Mouse (Mus musculus): ENCODE measurements around the gene Rplp0. TPM values are rescaled to one million over a fixed set of nuclear protein-coding genes. Genes with fewer than 3 reads are reported as not detected.

Gene Rplp0
- polyA plus RNA-seq, 1 experiment = 478 TPM

- Histone ChIP-seq H3K27ac (ENCODE audit: insufficient read depth, low read length) (no peak overlapping the region), H3K4me1 (ENCODE audit: control insufficient read depth, insufficient read depth, low read length) (peaks cover 62% of the 10 kb centered on the region), H3K27me3 (ENCODE audit: control insufficient read depth, insufficient read depth, low read length) (no peaks in the 10 kb centered on the region), H3K4me3 (replicated peaks; ENCODE audit: insufficient read depth, low read depth, low read length) (no peak overlapping the region)
- peak; percentile 89 to 95 for DNase-seq
- 1% methylated on average over 12 of the region's 12 CpGs for WGBS
- TF ChIP-seq CTCF (IDR thresholded peaks at IDR 0.05; ENCODE audit: borderline replicate concordance, insufficient read depth, low read depth, low read length) (peak; percentile 95), POLR2A (IDR thresholded peaks at IDR 0.05; ENCODE audit: borderline replicate concordance, insufficient read depth, low read length) (no peak)
These were observed 20.6 kb upstream of the Rplp0 start for GRCm38 (mm10) chr5:115538693-115539043.

- H3K4me1 ChIP-seq (ENCODE audit: control insufficient read depth, insufficient read depth, low read length) = peaks cover 74% of the 10 kb centered on the region
- TF ChIP-seq CTCF (IDR thresholded peaks at IDR 0.05; ENCODE audit: borderline replicate concordance, insufficient read depth, low read depth, low read length) = no peak
- no peak for TF ChIP-seq POLR2A (IDR thresholded peaks at IDR 0.05; ENCODE audit: borderline replicate concordance, insufficient read depth, low read length)
- H3K27ac ChIP-seq (ENCODE audit: insufficient read depth, low read length) = peak overlapping the region; percentile 54
- H3K4me3 ChIP-seq (replicated peaks; ENCODE audit: insufficient read depth, low read depth, low read length) = no peak overlapping the region
- no peak for DNase-seq
- H3K27me3 ChIP-seq (ENCODE audit: control insufficient read depth, insufficient read depth, low read length) = no peaks in the 10 kb centered on the region
- WGBS = 40% methylated on average over 19 of the region's 19 CpGs
These were observed 16.5 kb upstream of the Rplp0 start for GRCm38 (mm10) chr5:115542635-115543384.

GRCm38 (mm10) chr5:115543509-115544253 is 15.6 kb upstream of the Rplp0 start:
- DNase-seq = peak; percentile 87 to 92
- H3K27me3 ChIP-seq (ENCODE audit: control insufficient read depth, insufficient read depth, low read length) = no peaks in the 10 kb centered on the region
- H3K4me3 ChIP-seq (replicated peaks; ENCODE audit: insufficient read depth, low read depth, low read length) = peak overlapping the region; percentile 40
- H3K4me1 ChIP-seq (ENCODE audit: control insufficient read depth, insufficient read depth, low read length) = peaks cover 75% of the 10 kb centered on the region
- H3K27ac ChIP-seq (ENCODE audit: insufficient read depth, low read length) = peak overlapping the region; percentile 54
- 6% methylated on average over 17 of the region's 17 CpGs for WGBS
- TF ChIP-seq POLR2A (IDR thresholded peaks at IDR 0.05; ENCODE audit: borderline replicate concordance, insufficient read depth, low read length) (no peak), CTCF (IDR thresholded peaks at IDR 0.05; ENCODE audit: borderline replicate concordance, insufficient read depth, low read depth, low read length) (no peak)

- Histone ChIP-seq H3K27me3 (ENCODE audit: control insufficient read depth, insufficient read depth, low read length) (no peaks in the 10 kb centered on the region), H3K4me1 (ENCODE audit: control insufficient read depth, insufficient read depth, low read length) (peaks cover 80% of the 10 kb centered on the region), H3K27ac (ENCODE audit: insufficient read depth, low read length) (peak overlapping the region; percentile 54), H3K4me3 (replicated peaks; ENCODE audit: insufficient read depth, low read depth, low read length) (peak overlapping the region; percentile 40)
- DNase-seq = peak; percentile 45 to 55
- no peak for TF ChIP-seq POLR2A (IDR thresholded peaks at IDR 0.05; ENCODE audit: borderline replicate concordance, insufficient read depth, low read length)
- no peak for TF ChIP-seq CTCF (IDR thresholded peaks at IDR 0.05; ENCODE audit: borderline replicate concordance, insufficient read depth, low read depth, low read length)
- WGBS = 21% methylated on average over 18 of the region's 18 CpGs
These were observed 14.5 kb upstream of the Rplp0 start for GRCm38 (mm10) chr5:115544655-115545185.

- peak in 1 of 2 experiments; percentile 47 for DNase-seq
- WGBS = 67% methylated on average over 14 of the region's 14 CpGs
- Histone ChIP-seq H3K4me1 (ENCODE audit: control insufficient read depth, insufficient read depth, low read length) (peaks cover 81% of the 10 kb centered on the region), H3K27ac (ENCODE audit: insufficient read depth, low read length) (0 out of 2 replicates have a peak overlapping the region, but pooled peaks have one; percentile 15), H3K4me3 (replicated peaks; ENCODE audit: insufficient read depth, low read depth, low read length) (no peak overlapping the region), H3K27me3 (ENCODE audit: control insufficient read depth, insufficient read depth, low read length) (no peaks in the 10 kb centered on the region)
- no peak for TF ChIP-seq POLR2A (IDR thresholded peaks at IDR 0.05; ENCODE audit: borderline replicate concordance, insufficient read depth, low read length)
- TF ChIP-seq CTCF (IDR thresholded peaks at IDR 0.05; ENCODE audit: borderline replicate concordance, insufficient read depth, low read depth, low read length) = no peak
These were observed 13.6 kb upstream of the Rplp0 start for GRCm38 (mm10) chr5:115545636-115546035.

GRCm38 (mm10) chr5:115546536-115546935 is 12.7 kb upstream of the Rplp0 start:
- Histone ChIP-seq H3K27ac (ENCODE audit: insufficient read depth, low read length) (peak overlapping the region; percentile 57), H3K4me1 (ENCODE audit: control insufficient read depth, insufficient read depth, low read length) (peaks cover 79% of the 10 kb centered on the region), H3K27me3 (ENCODE audit: control insufficient read depth, insufficient read depth, low read length) (no peaks in the 10 kb centered on the region), H3K4me3 (replicated peaks; ENCODE audit: insufficient read depth, low read depth, low read length) (no peak overlapping the region)
- TF ChIP-seq CTCF (IDR thresholded peaks at IDR 0.05; ENCODE audit: borderline replicate concordance, insufficient read depth, low read depth, low read length) (no peak), POLR2A (IDR thresholded peaks at IDR 0.05; ENCODE audit: borderline replicate concordance, insufficient read depth, low read length) (no peak)
- peak; percentile 69 to 75 for DNase-seq
- WGBS = 18% methylated on average over 11 of the region's 11 CpGs

- H3K27me3 ChIP-seq (ENCODE audit: control insufficient read depth, insufficient read depth, low read length) = no peaks in the 10 kb centered on the region
- 13% methylated on average over 6 of the region's 6 CpGs for WGBS
- no peak for TF ChIP-seq CTCF (IDR thresholded peaks at IDR 0.05; ENCODE audit: borderline replicate concordance, insufficient read depth, low read depth, low read length)
- no peak for TF ChIP-seq POLR2A (IDR thresholded peaks at IDR 0.05; ENCODE audit: borderline replicate concordance, insufficient read depth, low read length)
These were observed 12.3 kb upstream of the Rplp0 start for GRCm38 (mm10) chr5:115547014-115547413.

More at GRCm38 (mm10) chr5:115547014-115547413, 12.3 kb upstream of the Rplp0 start:
- Histone ChIP-seq H3K4me3 (replicated peaks; ENCODE audit: insufficient read depth, low read depth, low read length) (no peak overlapping the region), H3K4me1 (ENCODE audit: control insufficient read depth, insufficient read depth, low read length) (peaks cover 77% of the 10 kb centered on the region), H3K27ac (ENCODE audit: insufficient read depth, low read length) (peak overlapping the region; percentile 57)
- no peak for DNase-seq
